Mouse (Mus musculus) heart, embryonic 13.5 days (tissue): ENCODE results near the gene Nrxn1. TPM values are rescaled to one million over a fixed set of nuclear protein-coding genes. Genes with fewer than 3 reads are reported as not detected.

ENCODE experiments used
- ATAC-seq: fragments of 200-750 bp; cut with Nextera tagmentation; 2 replicates; pipeline ENCODE4 v1.8.0; 2017; ENCODE audit warnings: moderate TSS enrichment; ENCODE audit not compliant: insufficient number of reproducible peaks, low FRiP score, low TSS enrichment; ENCODE audit errors: extremely low read depth
- H3K27ac ChIP-seq: fragments of 300-500 bp; sonication (generic); replicated peaks from 2 replicates; pipeline ENCODE4 v1.5.1; 2015; ENCODE audit warnings: moderate library complexity, mild to moderate bottlenecking, inconsistent platforms
- H3K27me3 ChIP-seq: fragments of 300-500 bp; sonication (generic); replicated peaks from 2 replicates; pipeline ENCODE4 v1.6.1; 2015; ENCODE audit warnings: mild to moderate bottlenecking, inconsistent platforms
- H3K36me3 ChIP-seq: fragments of 300-500 bp; sonication (generic); 2 replicates; pipeline ENCODE4 v1.6.1; 2015; ENCODE audit warnings: mild to moderate bottlenecking, inconsistent platforms
- H3K4me1 ChIP-seq: fragments of 300-500 bp; sonication (generic); 2 replicates; pipeline ENCODE4 v1.6.1; 2015; ENCODE audit warnings: inconsistent platforms
- H3K4me2 ChIP-seq: fragments of 300-500 bp; sonication (generic); 2 replicates; pipeline ENCODE4 v1.6.1; 2015; ENCODE audit warnings: inconsistent platforms, mild to moderate bottlenecking, moderate library complexity
- H3K4me3 ChIP-seq: fragments of 300-500 bp; sonication (generic); 2 replicates; pipeline ENCODE4 v1.5.1; 2015; ENCODE audit warnings: moderate library complexity, mild to moderate bottlenecking, inconsistent platforms
- H3K9ac ChIP-seq: fragments of 300-500 bp; sonication (generic); 2 replicates; pipeline ENCODE4 v1.6.1; 2015; ENCODE audit warnings: inconsistent platforms, mild to moderate bottlenecking, moderate library complexity
- H3K9me3 ChIP-seq: fragments of 300-500 bp; sonication (generic); 2 replicates; pipeline ENCODE4 v1.6.1; 2016; ENCODE audit warnings: inconsistent platforms
- WGBS: fragments of 180-500 bp; shearing (Covaris S2); methylation state at CpG from one replicate; pipeline ENCODE4 v1.1.7; 2015; ENCODE audit warnings: mixed read lengths; 5-methylcytosine and 5-hydroxymethylcytosine counted together
- polyA plus RNA-seq: library from polyadenylated mRNA; unstranded; fragments of >200 nt; fragmentation: Nextera tagmentation; extraction: Ambion mirVana; gene quantifications from 2 replicates; pipeline ENCODE4 v1.2.1, GENCODE M21; 2015

Gene Nrxn1
- polyA plus RNA-seq, 1 experiment from 2014 or later = 1.8 TPM

DNA sequence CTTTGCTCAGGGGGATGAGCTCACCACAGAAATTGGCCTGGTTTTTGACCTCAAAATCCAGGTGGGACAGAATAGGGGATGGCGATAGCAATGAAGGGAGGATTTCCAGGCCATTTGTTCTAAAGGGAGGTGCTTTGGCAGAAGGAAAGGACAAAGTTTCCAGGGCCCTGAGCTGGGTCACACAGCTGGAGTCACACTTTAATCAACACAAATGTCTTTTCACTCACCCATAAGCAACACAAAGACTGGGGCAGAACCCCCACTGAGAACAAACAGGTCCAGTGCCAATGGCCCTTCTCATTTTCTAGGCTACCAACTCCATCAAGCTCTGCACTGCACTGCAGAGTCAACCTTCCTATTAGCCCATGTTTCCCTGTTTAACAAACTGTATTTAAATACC lies 249.0 kb downstream of the Nrxn1 start:
- Histone ChIP-seq H3K27ac (no peak overlapping the region), H3K4me3 (no peak overlapping the region), H3K9me3 (no peaks in the 10 kb centered on the region), H3K27me3 (no peaks in the 10 kb centered on the region), H3K36me3 (no peaks in the 10 kb centered on the region), H3K9ac (no peak overlapping the region), H3K4me2 (no peak overlapping the region), H3K4me1 (no peaks in the 10 kb centered on the region)
- WGBS = 14% methylated on average over 1 of the region's 1 CpGs
- ATAC-seq = no peak

DNA sequence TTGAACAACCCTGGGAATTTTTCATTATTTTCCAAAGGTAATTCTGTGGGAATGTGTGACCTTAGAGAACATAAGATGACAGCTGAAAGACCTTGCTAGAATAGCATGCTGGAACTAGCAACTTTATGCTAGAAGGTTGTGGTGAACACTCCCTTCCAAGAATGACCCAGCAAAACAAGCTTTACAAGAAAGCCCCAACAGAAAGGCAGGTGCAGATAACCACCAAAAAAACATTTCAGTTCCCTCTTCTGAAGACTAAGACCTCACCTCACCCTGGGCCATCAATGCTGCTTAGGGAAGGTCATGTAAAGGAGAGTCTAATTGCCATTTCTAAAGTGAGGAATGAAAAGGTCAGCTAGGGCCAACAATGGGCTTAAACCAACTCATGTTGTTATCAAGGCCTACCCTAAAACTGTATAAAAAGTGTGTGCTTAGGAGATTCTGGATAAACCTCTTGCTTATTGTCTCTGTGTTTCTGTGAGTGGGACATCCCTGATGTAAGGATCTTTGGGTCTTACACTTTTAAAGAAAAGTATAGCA lies 249.7 kb downstream of the Nrxn1 start:
- ATAC-seq = no peak
- H3K27me3 ChIP-seq = no peaks in the 10 kb centered on the region
- H3K9me3 ChIP-seq = no peaks in the 10 kb centered on the region
- no peak overlapping the region for H3K4me3 ChIP-seq
- no peaks in the 10 kb centered on the region for H3K36me3 ChIP-seq
- no peak overlapping the region for H3K9ac ChIP-seq
- no peak overlapping the region for H3K27ac ChIP-seq
- H3K4me2 ChIP-seq = no peak overlapping the region
- H3K4me1 ChIP-seq = no peaks in the 10 kb centered on the region

DNA sequence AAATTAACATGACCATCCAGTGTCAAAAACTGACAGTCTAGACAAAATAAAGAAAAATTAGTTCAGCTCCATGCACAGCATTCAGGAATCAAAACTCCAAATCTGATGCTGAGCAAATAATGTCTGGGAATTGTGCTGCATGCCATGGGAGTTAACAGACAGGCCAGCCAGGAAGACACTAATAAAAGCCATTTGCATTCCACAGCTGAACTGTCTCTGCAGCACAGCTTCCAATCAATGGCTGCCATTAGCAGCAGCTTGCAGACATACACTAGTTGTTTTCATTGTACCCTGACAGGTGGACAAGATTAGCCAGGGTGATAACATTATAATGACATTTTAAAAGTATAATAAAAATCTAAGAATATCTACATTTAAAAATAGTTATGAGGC lies 255.9 kb downstream of the Nrxn1 start:
- H3K4me3 ChIP-seq = no peak overlapping the region
- no peak for ATAC-seq
- H3K4me1 ChIP-seq = no peaks in the 10 kb centered on the region
- H3K36me3 ChIP-seq = no peaks in the 10 kb centered on the region
- H3K9ac ChIP-seq = no peak overlapping the region
- no peak overlapping the region for H3K27ac ChIP-seq
- no peak overlapping the region for H3K4me2 ChIP-seq
- no peaks in the 10 kb centered on the region for H3K27me3 ChIP-seq
- no peaks in the 10 kb centered on the region for H3K9me3 ChIP-seq

DNA sequence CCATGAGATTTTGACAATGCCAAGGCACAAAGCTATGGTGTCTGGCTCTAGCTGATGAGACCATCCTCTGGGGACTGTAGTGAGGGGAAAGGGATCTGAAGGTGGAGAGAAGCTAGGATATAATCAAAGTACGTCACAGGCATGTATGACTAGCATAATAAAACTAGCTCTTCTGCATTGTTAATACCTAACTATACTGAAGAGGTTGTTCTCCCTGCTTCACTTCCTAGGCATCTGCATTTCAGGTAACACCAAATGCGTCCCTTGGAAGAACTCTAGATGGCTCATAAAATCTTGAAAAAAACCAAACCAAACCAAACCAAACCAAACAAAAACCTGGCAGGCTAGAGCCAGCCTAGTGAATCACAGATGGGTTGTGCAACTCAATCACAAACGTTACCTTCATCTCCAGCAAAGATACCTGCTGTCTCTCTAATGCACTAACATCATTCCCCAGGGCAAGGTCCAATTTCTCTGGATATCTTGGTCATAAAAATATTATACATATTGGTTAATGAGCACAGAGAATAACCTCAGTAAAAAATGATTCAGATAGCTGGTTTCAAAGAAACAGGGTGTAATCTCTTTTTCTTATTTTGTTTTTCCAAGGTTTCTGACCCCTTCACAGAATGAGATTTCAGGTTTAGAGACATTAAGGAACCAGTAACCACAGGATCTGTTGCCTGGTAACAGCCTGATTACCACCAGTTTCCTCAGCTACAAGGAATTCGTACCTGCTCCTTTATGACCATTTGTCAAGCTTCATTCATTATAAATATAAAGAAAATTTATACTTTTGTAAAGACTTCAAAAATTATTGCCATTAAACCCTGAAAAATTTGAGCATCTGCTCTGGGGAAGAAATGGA lies 256.5 kb downstream of the Nrxn1 start:
- H3K27ac ChIP-seq = no peak overlapping the region
- H3K4me1 ChIP-seq = no peaks in the 10 kb centered on the region
- H3K4me3 ChIP-seq = no peak overlapping the region
- no peak overlapping the region for H3K4me2 ChIP-seq
- no peaks in the 10 kb centered on the region for H3K36me3 ChIP-seq
- ATAC-seq = no peak
- H3K27me3 ChIP-seq = no peaks in the 10 kb centered on the region
- no peak overlapping the region for H3K9ac ChIP-seq
- H3K9me3 ChIP-seq = no peaks in the 10 kb centered on the region
- WGBS = 57% methylated on average over 4 of the region's 4 CpGs

DNA sequence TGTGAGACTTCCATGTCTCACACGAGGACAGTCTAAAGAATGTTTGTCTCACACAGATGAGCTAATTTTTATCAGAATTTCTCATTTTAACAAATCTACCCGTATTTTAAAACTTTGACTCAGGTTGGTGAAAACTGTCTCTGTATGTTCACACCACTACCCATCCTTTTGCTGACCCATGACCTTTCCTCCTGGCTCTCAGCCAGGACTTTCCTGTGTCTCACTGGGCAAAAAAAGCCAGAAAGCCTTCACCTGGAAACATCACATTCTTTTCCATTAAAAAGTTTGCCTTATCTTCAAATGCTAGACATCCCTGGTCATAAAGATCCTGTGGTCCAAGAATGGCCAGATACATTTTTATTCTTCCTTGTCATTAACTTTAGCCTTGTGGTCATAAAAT lies 274.5 kb downstream of the Nrxn1 start:
- H3K4me1 ChIP-seq = no peaks in the 10 kb centered on the region
- H3K36me3 ChIP-seq = no peaks in the 10 kb centered on the region
- no peak overlapping the region for H3K4me3 ChIP-seq
- no peaks in the 10 kb centered on the region for H3K9me3 ChIP-seq
- H3K27me3 ChIP-seq = no peaks in the 10 kb centered on the region
- H3K27ac ChIP-seq = no peak overlapping the region
- no peak overlapping the region for H3K9ac ChIP-seq
- H3K4me2 ChIP-seq = no peak overlapping the region
- 51% methylated on average over 2 of the region's 2 CpGs for WGBS
- ATAC-seq = no peak

DNA sequence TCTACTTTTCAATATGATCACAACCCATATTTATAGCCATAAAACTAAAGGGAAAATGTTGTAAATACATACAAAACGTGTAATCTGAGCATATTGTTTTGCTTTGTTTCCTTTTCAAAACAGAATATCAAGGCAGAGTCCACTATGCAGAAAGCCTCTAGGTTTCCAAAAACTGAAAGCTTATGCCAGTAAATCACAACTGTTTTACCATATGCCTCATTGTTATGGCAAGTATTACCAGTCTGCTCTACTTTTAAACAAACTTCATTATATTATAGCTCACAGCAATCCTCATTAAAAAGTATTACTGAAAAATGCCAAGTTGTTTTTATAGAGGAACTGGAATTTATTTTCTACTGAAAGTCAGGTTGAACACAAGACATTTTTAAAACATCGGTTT lies 275.0 kb downstream of the Nrxn1 start:
- no peaks in the 10 kb centered on the region for H3K4me1 ChIP-seq
- no peaks in the 10 kb centered on the region for H3K9me3 ChIP-seq
- no peaks in the 10 kb centered on the region for H3K36me3 ChIP-seq
- whole genome bisulfite sequencing = 66% methylated on average over 2 of the region's 2 CpGs
- H3K4me2 ChIP-seq = no peak overlapping the region
- ATAC-seq = no peak
- H3K27me3 ChIP-seq = no peaks in the 10 kb centered on the region
- H3K9ac ChIP-seq = no peak overlapping the region
- no peak overlapping the region for H3K4me3 ChIP-seq
- H3K27ac ChIP-seq = no peak overlapping the region

DNA sequence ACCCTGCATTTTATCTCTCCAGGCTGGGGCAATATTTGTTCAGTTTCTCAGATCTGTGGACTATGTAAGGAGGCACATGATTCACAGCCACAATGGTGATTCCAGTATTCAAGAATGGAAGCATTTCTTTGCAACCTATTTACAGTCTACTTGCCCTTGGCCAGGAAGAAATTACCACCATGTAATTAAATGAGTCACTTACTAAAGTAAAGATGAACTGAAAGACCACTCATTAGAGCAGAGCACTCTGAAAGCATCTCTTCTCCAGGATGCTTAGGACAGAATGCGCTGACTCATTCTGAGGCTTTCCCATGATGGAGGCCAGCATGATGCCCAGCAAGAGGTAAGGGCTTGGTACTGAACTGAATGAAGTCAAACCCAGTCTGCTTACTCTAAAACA lies 277.6 kb downstream of the Nrxn1 start:
- no peak overlapping the region for H3K27ac ChIP-seq
- H3K4me1 ChIP-seq = no peaks in the 10 kb centered on the region
- no peaks in the 10 kb centered on the region for H3K36me3 ChIP-seq
- no peak overlapping the region for H3K9ac ChIP-seq
- no peak overlapping the region for H3K4me2 ChIP-seq
- H3K27me3 ChIP-seq = no peaks in the 10 kb centered on the region
- WGBS = 88% methylated on average over 1 of the region's 1 CpGs
- ATAC-seq = no peak
- no peaks in the 10 kb centered on the region for H3K9me3 ChIP-seq
- H3K4me3 ChIP-seq = no peak overlapping the region

DNA sequence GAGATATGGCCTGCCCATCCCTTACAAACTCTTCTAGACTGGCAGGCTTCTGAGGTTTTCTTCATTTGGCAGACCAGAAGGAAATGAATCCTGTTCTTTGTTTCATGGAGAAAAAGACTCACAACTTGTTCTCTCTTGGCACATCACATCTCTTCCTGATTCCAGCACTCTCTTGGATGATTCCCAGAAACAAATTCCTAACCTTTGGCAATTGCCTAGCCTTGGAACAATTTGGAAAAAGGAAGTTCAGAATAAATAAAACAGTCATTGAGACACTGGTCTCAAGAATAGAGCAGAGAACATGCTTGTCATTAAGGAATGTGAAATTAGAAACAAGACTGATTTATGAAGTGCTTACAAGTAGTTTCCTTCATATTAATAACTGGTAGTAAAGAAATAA lies 279.1 kb downstream of the Nrxn1 start:
- Histone ChIP-seq H3K9me3 (no peaks in the 10 kb centered on the region), H3K27ac (no peak overlapping the region), H3K4me1 (no peaks in the 10 kb centered on the region), H3K9ac (no peak overlapping the region), H3K36me3 (no peaks in the 10 kb centered on the region), H3K4me3 (no peak overlapping the region), H3K27me3 (no peaks in the 10 kb centered on the region), H3K4me2 (no peak overlapping the region)
- no peak for ATAC-seq

DNA sequence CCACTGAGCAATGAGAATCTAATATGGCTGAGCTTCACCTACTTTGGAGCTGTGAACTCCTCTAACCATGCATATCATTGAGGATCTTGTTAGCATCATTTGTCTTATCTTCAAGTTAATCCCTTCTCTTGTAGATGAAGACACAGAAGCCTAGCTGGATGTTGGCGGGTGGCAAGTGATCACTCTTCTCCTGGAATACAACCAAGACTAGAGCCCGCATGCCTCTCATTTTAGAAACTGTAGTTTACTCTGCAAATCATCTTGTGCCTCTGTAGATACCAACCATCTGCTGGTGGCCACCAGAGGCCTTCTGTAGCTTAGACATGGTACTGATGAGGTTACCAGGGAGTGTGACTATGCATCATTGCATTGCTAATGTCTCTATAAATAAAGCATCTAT lies 280.4 kb downstream of the Nrxn1 start:
- ATAC-seq = no peak
- WGBS = 71% methylated on average over 2 of the region's 2 CpGs
- no peak overlapping the region for H3K4me3 ChIP-seq

DNA sequence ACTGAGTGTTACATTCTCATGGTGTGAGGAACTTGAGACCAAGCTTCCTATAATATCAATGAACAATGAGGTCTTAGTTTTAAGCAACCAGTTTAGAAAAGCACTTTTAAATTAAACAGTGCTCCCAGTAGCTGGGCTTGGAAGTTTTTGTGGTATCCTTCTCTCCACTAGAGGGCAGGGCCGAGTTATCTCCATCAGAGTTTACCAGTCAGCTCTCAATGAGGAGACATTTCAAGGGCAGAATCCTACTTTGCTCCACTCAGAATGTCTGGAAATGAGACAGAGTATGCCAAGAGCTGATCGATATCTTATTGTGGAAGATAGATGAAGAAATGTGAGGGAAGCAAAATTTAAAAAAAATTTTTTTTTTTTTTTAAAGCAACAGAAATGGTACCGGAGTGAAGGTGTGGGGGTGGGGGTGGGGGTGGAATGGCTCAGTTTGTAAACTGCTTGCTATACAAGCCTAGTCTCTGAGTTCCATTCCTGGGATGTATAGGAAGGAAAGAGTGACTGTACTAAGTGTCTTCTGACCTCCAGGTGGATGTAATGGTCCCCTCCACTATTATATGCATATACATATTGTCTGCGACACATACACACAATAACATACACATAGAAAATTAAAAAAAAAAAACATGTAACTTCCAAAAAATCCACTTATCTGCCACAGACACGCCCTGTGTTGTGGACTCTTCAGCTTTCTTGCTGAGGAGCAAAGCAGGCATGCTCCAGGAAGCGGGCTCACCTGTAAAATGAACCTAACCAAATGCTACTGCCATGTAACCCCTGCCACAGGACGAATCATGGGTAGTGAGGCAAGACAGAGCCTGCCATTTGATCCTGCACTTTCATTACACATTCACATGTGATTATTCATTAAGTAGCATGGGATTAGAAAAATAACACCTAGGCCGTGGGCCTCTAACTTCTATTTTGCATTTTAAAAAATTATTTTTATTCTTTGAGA lies 283.4 kb downstream of the Nrxn1 start:
- no peaks in the 10 kb centered on the region for H3K9me3 ChIP-seq
- no peak overlapping the region for H3K9ac ChIP-seq
- no peak overlapping the region for H3K4me3 ChIP-seq
- H3K4me1 ChIP-seq = no peaks in the 10 kb centered on the region
- no peak overlapping the region for H3K4me2 ChIP-seq
- ATAC-seq = no peak
- WGBS = 60% methylated on average over 8 of the region's 8 CpGs
- no peak overlapping the region for H3K27ac ChIP-seq
- H3K36me3 ChIP-seq = no peaks in the 10 kb centered on the region
- no peaks in the 10 kb centered on the region for H3K27me3 ChIP-seq

More for the DNA sequence above, 280.4 kb downstream of the Nrxn1 start:
- Histone ChIP-seq H3K4me1 (no peaks in the 10 kb centered on the region), H3K36me3 (no peaks in the 10 kb centered on the region), H3K27ac (no peak overlapping the region), H3K27me3 (no peaks in the 10 kb centered on the region), H3K9ac (no peak overlapping the region), H3K4me2 (no peak overlapping the region), H3K9me3 (no peaks in the 10 kb centered on the region)

DNA sequence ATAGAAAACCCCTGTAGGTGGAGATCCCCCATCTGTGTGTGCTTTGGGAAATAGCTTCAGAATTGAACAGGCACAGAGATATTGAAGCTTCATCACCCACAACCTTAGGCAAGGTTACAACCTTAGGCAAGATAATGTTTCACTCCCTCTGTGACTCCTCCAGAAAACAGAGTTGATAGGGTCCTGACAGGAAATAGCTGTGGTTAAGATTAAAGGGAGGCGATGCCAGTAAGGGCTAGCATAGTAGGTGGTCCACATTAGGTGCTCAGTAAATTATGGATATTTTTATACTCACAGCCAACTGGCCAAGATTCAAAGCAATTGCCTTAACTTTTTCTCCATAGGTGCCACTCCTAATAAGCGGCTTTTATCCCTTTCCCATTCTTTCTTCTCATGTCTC lies 284.6 kb downstream of the Nrxn1 start:
- H3K27me3 ChIP-seq = no peaks in the 10 kb centered on the region
- no peak overlapping the region for H3K27ac ChIP-seq
- H3K9ac ChIP-seq = no peak overlapping the region
- H3K4me3 ChIP-seq = no peak overlapping the region
- no peak for ATAC-seq
- no peak overlapping the region for H3K4me2 ChIP-seq
- no peaks in the 10 kb centered on the region for H3K36me3 ChIP-seq
- no peaks in the 10 kb centered on the region for H3K9me3 ChIP-seq
- 55% methylated on average over 2 of the region's 2 CpGs for WGBS
- no peaks in the 10 kb centered on the region for H3K4me1 ChIP-seq
